Mouse (Mus musculus) C2C12 (cell line): ENCODE data around the gene Serpini1.

Source experiments
- CTCF ChIP-seq: IDR thresholded peaks from one replicate; pipeline ENCODE4 v1.5.1; 2011; ENCODE audit not compliant: control insufficient read depth, insufficient read depth, insufficient read length
- MAX ChIP-seq: IDR thresholded peaks from one replicate; pipeline ENCODE4 v1.6.1; 2011; ENCODE audit warnings: mild to moderate bottlenecking, control low read depth
- MYOD1 ChIP-seq: IDR thresholded peaks from one replicate; pipeline ENCODE4 v1.6.1; 2011; ENCODE audit warnings: low read depth; ENCODE audit not compliant: control insufficient read depth, insufficient read length
- MYOG ChIP-seq: IDR thresholded peaks from one replicate; pipeline ENCODE4 v1.6.1; 2011; ENCODE audit not compliant: control insufficient read depth, insufficient read length; ENCODE audit errors: extremely low read depth
- USF1 ChIP-seq: IDR thresholded peaks from one replicate; pipeline ENCODE4 v1.6.1; 2011; ENCODE audit warnings: low read depth, mild to moderate bottlenecking, control low read depth, moderate library complexity

- TF ChIP-seq CTCF = no peak
- no peak for TF ChIP-seq USF1
- no peak for TF ChIP-seq MAX
- no peak for TF ChIP-seq MYOG
- TF ChIP-seq MYOD1 = no peak
Measured at GRCm38 (mm10) chr3:75670425-75670824, 113.1 kb downstream of the Serpini1 start.
